ENCODE assay signal across 22 mouse cellular contexts in the genomic region with DNA sequence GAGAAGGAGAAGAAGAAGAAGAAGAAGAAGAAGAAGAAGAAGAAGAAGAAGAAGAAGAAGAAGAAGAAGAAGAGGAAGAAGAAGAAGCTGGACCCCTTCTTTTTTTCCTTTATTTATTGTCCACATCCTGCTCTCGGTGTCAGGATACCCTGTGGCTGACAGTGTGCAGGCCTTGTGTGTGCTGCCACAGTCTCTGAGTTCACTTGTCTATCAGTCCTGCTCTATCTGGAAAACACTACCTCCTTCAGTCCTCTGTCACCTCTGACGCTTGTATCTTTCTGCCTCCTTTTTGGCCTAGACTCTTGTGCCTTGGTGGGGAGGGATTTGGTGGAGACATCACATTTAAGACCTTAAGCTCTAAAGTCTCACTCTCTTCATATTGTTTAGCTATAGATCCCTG. TPM values are rescaled to one million over a fixed set of nuclear protein-coding genes. Genes with fewer than 3 reads are reported as not detected.
DNase-seq lines count a peak whose midpoint lies in the region; ATAC-seq lines count a peak whose summit lies in the region.
"Had no signal": no experiment of that assay in that cellular context is flagged by ENCODE, and none has a peak within 500 bp of the region (broad histone marks: within the 10 kb centered on the region; RNA-seq: fewer than 3 reads in every experiment).

No protein-coding gene starts in this region.

- H3K36me3 ChIP-seq in erythroblast, embryonic 14.5 days (ENCODE audit: control insufficient read depth): peaks cover 40% of the 10 kb centered on the region
- H3K36me3 ChIP-seq in liver, embryonic 16.5 days (ENCODE audit: control insufficient read depth, insufficient read depth): peaks cover 5% of the 10 kb centered on the region
- H3K36me3 ChIP-seq in kidney, embryonic 14.5 days (ENCODE audit: control insufficient read depth, insufficient read depth, low read length): no peaks in the 10 kb centered on the region
- H3K36me3 ChIP-seq: embryonic facial prominence, embryonic 13.5 days; heart, embryonic 15.5 days; stomach, embryonic 15.5 days had no signal

- peak; percentile 39 for DNase-seq in A20 (ENCODE audit: low read depth, low spot score)
- no peak for DNase-seq in layer of hippocampus, postnatal 14 days (ENCODE audit: low spot score in 2 of 2)
- DNase-seq: adrenal gland, adult 8-10 months; cerebellum, adult 8-10 months; cerebellum, postnatal 36 days; embryo, embryonic 11 days; forebrain, postnatal 0 days; gastrocnemius, postnatal 36 days; layer of hippocampus, postnatal 36 days; lung, adult 18-20 months; lung, postnatal 10 days; thymus, postnatal 36 days had no signal

- no peak for ATAC-seq in erythroblast, adult 5-6 weeks (replicated peaks; ENCODE audit: low FRiP score, poor library complexity, severe bottlenecking)
- ATAC-seq in liver, embryonic 16.5 days (ENCODE audit: low read depth): no peak
- ATAC-seq in kidney, embryonic 14.5 days (ENCODE audit: low FRiP score, low TSS enrichment): no peak
- ATAC-seq: forebrain, postnatal 0 days; hindbrain, postnatal 0 days; Patski had no signal

- WGBS in liver, embryonic 16.5 days (ENCODE audit: insufficient replicate concordance): 45% methylated on average over 2 of the region's 2 CpGs
- 78% methylated on average over 2 of the region's 2 CpGs for WGBS in kidney, embryonic 14.5 days

- peaks cover 81% of the 10 kb centered on the region for H3K4me1 ChIP-seq in erythroblast, embryonic 14.5 days (ENCODE audit: control insufficient read depth)
- peaks cover 34% of the 10 kb centered on the region for H3K4me1 ChIP-seq in brown adipose tissue, adult 24 weeks (ENCODE audit: control insufficient read depth, insufficient read depth, insufficient read length, low read length)
- peaks cover 58% of the 10 kb centered on the region for H3K4me1 ChIP-seq in liver, embryonic 16.5 days (ENCODE audit: control insufficient read depth, low read depth, low read length)
- H3K4me1 ChIP-seq in kidney, embryonic 14.5 days (ENCODE audit: control insufficient read depth, insufficient read depth, low read length): peaks cover 5% of the 10 kb centered on the region; the same call in 1 of the 2 replicates

- peak overlapping the region; percentile 73 for H3K4me3 ChIP-seq in erythroblast, embryonic 14.5 days (replicated peaks)
- no peak overlapping the region for H3K4me3 ChIP-seq in brown adipose tissue, adult 24 weeks (ENCODE audit: insufficient read depth, low read depth, low read length)
- H3K4me3 ChIP-seq in liver, embryonic 16.5 days (ENCODE audit: low read depth, low read length): no peak overlapping the region
- no peak overlapping the region for H3K4me3 ChIP-seq in kidney, embryonic 14.5 days (ENCODE audit: low read length)

- H3K9me3 ChIP-seq in erythroblast, embryonic 14.5 days (ENCODE audit: control insufficient read depth, low read length): no peaks in the 10 kb centered on the region
- no peaks in the 10 kb centered on the region for H3K9me3 ChIP-seq in liver, embryonic 16.5 days (replicated peaks; ENCODE audit: control insufficient read depth, low read length)
- H3K9me3 ChIP-seq in kidney, embryonic 14.5 days (ENCODE audit: control insufficient read depth, low read length): peaks cover 4% of the 10 kb centered on the region; the same call in 1 of the 2 replicates
- H3K9me3 ChIP-seq: embryonic facial prominence, embryonic 13.5 days; heart, embryonic 15.5 days; stomach, embryonic 15.5 days had no signal

- no peaks in the 10 kb centered on the region for H3K27me3 ChIP-seq in erythroblast, embryonic 14.5 days (ENCODE audit: control insufficient read depth)
- no peaks in the 10 kb centered on the region for H3K27me3 ChIP-seq in liver, embryonic 16.5 days (ENCODE audit: control insufficient read depth, insufficient read depth, low read depth, low read length)
- no peaks in the 10 kb centered on the region for H3K27me3 ChIP-seq in kidney, embryonic 14.5 days (ENCODE audit: control insufficient read depth, insufficient read depth, low read length)
- H3K27me3 ChIP-seq: embryonic facial prominence, embryonic 13.5 days; heart, embryonic 15.5 days; Patski; stomach, embryonic 15.5 days had no signal

- H3K4me2 ChIP-seq in liver, embryonic 16.5 days (ENCODE audit: low read depth, low read length): peak overlapping the region; percentile 68; the same call in 1 of the 2 replicates
- no peak overlapping the region for H3K4me2 ChIP-seq in kidney, embryonic 14.5 days (replicated peaks; ENCODE audit: low read depth, low read length)

- H3K9ac ChIP-seq in liver, embryonic 16.5 days (ENCODE audit: low read depth, low read length): 0 out of 2 replicates have a peak overlapping the region, but pooled peaks have one; percentile 79
- no peak overlapping the region for H3K9ac ChIP-seq in kidney, embryonic 14.5 days (ENCODE audit: low read depth, low read length)
- H3K9ac ChIP-seq: forebrain, postnatal 0 days; heart, embryonic 15.5 days; stomach, embryonic 15.5 days had no signal

- H3K27ac ChIP-seq in brown adipose tissue, adult 24 weeks (replicated peaks; ENCODE audit: low read depth, low read length): peak overlapping the region; percentile 94
- peak overlapping the region; percentile 94 for H3K27ac ChIP-seq in liver, embryonic 16.5 days (ENCODE audit: low read length)
- no peak overlapping the region for H3K27ac ChIP-seq in kidney, embryonic 14.5 days (ENCODE audit: low read depth, low read length)
- H3K27ac ChIP-seq: embryonic facial prominence, embryonic 13.5 days had no signal

RNA-seq across cellular contexts. Expression of gene Ifnar1, which starts 21.6 kb away (rescaled TPM):
- 0.82 and 1.0 TPM in 2 replicates for polyA plus RNA-seq in erythroblast, embryonic 14.5 days (2012)
- total RNA-seq in erythroblast, adult 5-6 weeks (2015; ENCODE audit: low replicate concordance): 81.7 and 93.6 TPM in 2 replicates
- 133 and 147 TPM in 2 replicates for total RNA-seq in erythroblast, adult 5-6 weeks (2017; ENCODE audit: low replicate concordance)
- polyA plus RNA-seq in brown adipose tissue, adult 24 weeks (2012; ENCODE audit: insufficient read depth, insufficient read length, missing spikeins): 18.2 and 19.6 TPM in 2 replicates
- 21.3 and 25.0 TPM in 2 replicates for polyA plus RNA-seq in liver, embryonic 16.5 days (2015; fragmentation: Nextera tagmentation; extraction: Ambion mirVana)
- polyA plus RNA-seq in kidney, embryonic 14.5 days (2014; fragmentation: Nextera tagmentation; extraction: Ambion mirVana): 37.8 and 69.6 TPM in 2 replicates
- total RNA-seq in layer of hippocampus, postnatal 14 days (2021): 10 to 100 TPM; 59.9 to 66.3 TPM

RNA-seq across cellular contexts. Expression of gene Il10rb, which starts 57.4 kb away (rescaled TPM):
- polyA plus RNA-seq in erythroblast, embryonic 14.5 days (2012): 0.73 and 0.96 TPM in 2 replicates
- 43.9 and 52.3 TPM in 2 replicates for total RNA-seq in erythroblast, adult 5-6 weeks (2015; ENCODE audit: low replicate concordance)
- total RNA-seq in erythroblast, adult 5-6 weeks (2017; ENCODE audit: low replicate concordance): 39.4 and 48.8 TPM in 2 replicates
- polyA plus RNA-seq in brown adipose tissue, adult 24 weeks (2012; ENCODE audit: insufficient read depth, insufficient read length, missing spikeins): 29.5 and 44.8 TPM in 2 replicates
- 32.3 and 33.6 TPM in 2 replicates for polyA plus RNA-seq in liver, embryonic 16.5 days (2015; fragmentation: Nextera tagmentation; extraction: Ambion mirVana)
- 17.4 and 21.3 TPM in 2 replicates for polyA plus RNA-seq in kidney, embryonic 14.5 days (2014; fragmentation: Nextera tagmentation; extraction: Ambion mirVana)
- 10 to 100 TPM in 1 of 2 experiments, 1 to 10 TPM in 1; 7.1 to 10.3 TPM for total RNA-seq in layer of hippocampus, postnatal 14 days (2021)
